Mouse (Mus musculus): Measurements from ENCODE around the gene Becn1.

GRCm38 (mm10) chr11:101264954-101265471, 37.1 kb downstream of the Becn1 start:
- no peak for TF ChIP-seq POLR2AphosphoS2 (IDR thresholded peaks at IDR 0.05; ENCODE audit: insufficient read length, low read depth)
- TF ChIP-seq TCF12 (IDR thresholded peaks at IDR 0.05; ENCODE audit: insufficient read depth, poor library complexity, severe bottlenecking), result no peak
- no peak for TF ChIP-seq POLR2A (IDR thresholded peaks at IDR 0.05; ENCODE audit: insufficient read length, low read depth)
- no peak for TF ChIP-seq CEBPB (IDR thresholded peaks at IDR 0.05; ENCODE audit: insufficient read depth, poor library complexity, severe bottlenecking)
- TF ChIP-seq MAX (IDR thresholded peaks at IDR 0.05; ENCODE audit: low read depth), result no peak
- TF ChIP-seq MYOG (IDR thresholded peaks at IDR 0.05; ENCODE audit: control insufficient read depth in 1 of 3, insufficient read depth in 1 of 3, insufficient read length in 2 of 3, low read depth in 2 of 3), result no peak
- TF ChIP-seq SRF (IDR thresholded peaks at IDR 0.05; ENCODE audit: control insufficient read depth, insufficient read length, low read depth), result no peak
- no peak for TF ChIP-seq TCF3 (IDR thresholded peaks at IDR 0.05; ENCODE audit: insufficient read length, low read depth)
- TF ChIP-seq USF1 (IDR thresholded peaks at IDR 0.05; ENCODE audit: low read depth), result no peak

All from myocyte (in vitro differentiated cells).